Mouse (Mus musculus): ENCODE results near the gene Axl.

- TF ChIP-seq ETS1 (conservative IDR thresholded peaks at IDR 0.05; ENCODE audit: low read depth, low read length) (no peak), POLR2A (IDR thresholded peaks at IDR 0.05; ENCODE audit: low read depth, low read length) (no peak), ELF1 (IDR thresholded peaks at IDR 0.05; ENCODE audit: low read depth, low read length) (no peak), CTCF (conservative IDR thresholded peaks at IDR 0.05 in 1 of 2, IDR thresholded peaks at IDR 0.05 in 1 of 2; ENCODE audit: low read depth in 2 of 2, low read length in 2 of 2) (no peak), MAX (IDR thresholded peaks at IDR 0.05; ENCODE audit: low read length) (no peak), USF1 (IDR thresholded peaks at IDR 0.05; ENCODE audit: low read depth, low read length) (no peak), KAT2A (IDR thresholded peaks at IDR 0.05; ENCODE audit: insufficient replicate concordance, low read length) (no peak), TCF12 (IDR thresholded peaks at IDR 0.05; ENCODE audit: low read depth, low read length) (no peak), TBP (conservative IDR thresholded peaks at IDR 0.05; ENCODE audit: low read depth, low read length) (no peak), ZMIZ1 (IDR thresholded peaks at IDR 0.05; ENCODE audit: low read depth, low read length) (no peak), SIN3A (IDR thresholded peaks at IDR 0.05; ENCODE audit: low read length) (no peak)
These were observed 867 bp downstream of the Axl start for GRCm38 (mm10) chr7:25787456-25788219.

Data from CH12.LX (cell line).